Mouse (Mus musculus) kidney, embryonic 15.5 days (tissue): ENCODE measurements at regions not wholly inside any gene's neighbourhood (a gene's known extent, or its start where the extent isn't known, plus 50 kb on each side); places are given as distances from the start of the nearest gene placed in this dataset.

Experiments used
- ATAC-seq: fragments of 200-750 bp; cut with Nextera tagmentation; replicated peaks from 2 replicates; pipeline ENCODE4 v1.8.0; 2017; ENCODE audit warnings: moderate TSS enrichment; ENCODE audit not compliant: low FRiP score
- H3K27ac ChIP-seq: fragments of 300-500 bp; sonication (generic); 2 replicates; pipeline ENCODE4 v1.5.1; 2015; ENCODE audit warnings: mild to moderate bottlenecking, inconsistent platforms
- H3K27me3 ChIP-seq: fragments of 300-500 bp; sonication (generic); 2 replicates; pipeline ENCODE4 v1.6.1; 2015; ENCODE audit warnings: inconsistent platforms
- H3K36me3 ChIP-seq: fragments of 300-500 bp; sonication (generic); 2 replicates; pipeline ENCODE4 v1.6.1; 2015; ENCODE audit warnings: inconsistent platforms
- H3K4me1 ChIP-seq: fragments of 300-500 bp; sonication (generic); 2 replicates; pipeline ENCODE4 v1.6.1; 2015; ENCODE audit warnings: inconsistent platforms
- H3K4me2 ChIP-seq: fragments of 300-500 bp; sonication (generic); 2 replicates; pipeline ENCODE4 v1.6.1; 2015; ENCODE audit warnings: moderate library complexity, mild to moderate bottlenecking, inconsistent platforms
- H3K4me3 ChIP-seq: fragments of 300-500 bp; sonication (generic); replicated peaks from 2 replicates; pipeline ENCODE4 v1.5.1; 2015; ENCODE audit warnings: mild to moderate bottlenecking, inconsistent platforms
- H3K9ac ChIP-seq: fragments of 300-500 bp; sonication (generic); 2 replicates; pipeline ENCODE4 v1.6.1; 2015; ENCODE audit warnings: mild to moderate bottlenecking, inconsistent platforms
- H3K9me3 ChIP-seq: fragments of 300-500 bp; sonication (generic); replicated peaks from 2 replicates; pipeline ENCODE4 v1.6.1; 2016; ENCODE audit warnings: inconsistent platforms
- WGBS: fragments of 180-500 bp; shearing (Covaris S2); methylation state at CpG from one replicate; pipeline ENCODE4 v1.1.7; 2015; ENCODE audit warnings: mixed read lengths; 5-methylcytosine and 5-hydroxymethylcytosine counted together

- Histone ChIP-seq H3K4me3 (no peak overlapping the region), H3K27ac (no peak overlapping the region), H3K4me2 (no peak overlapping the region), H3K36me3 (no peaks in the 10 kb centered on the region), H3K9me3 (no peaks in the 10 kb centered on the region), H3K27me3 (0 out of 2 replicates have a peak, but pooled peaks cover 7% of the 10 kb centered on the region), H3K9ac (no peak overlapping the region), H3K4me1 (no peaks in the 10 kb centered on the region)
- 21% methylated on average over 1 of the region's 1 CpGs for WGBS
- no peak for ATAC-seq
Observed at GRCm38 (mm10) chr4:131132201-131132600, 188.0 kb downstream of the Matn1 start.

GRCm38 (mm10) chr4:131132781-131133180 is 188.6 kb downstream of the Matn1 start:
- 43% methylated on average over 9 of the region's 9 CpGs for WGBS
- Histone ChIP-seq H3K4me3 (no peak overlapping the region), H3K27ac (no peak overlapping the region)

GRCm38 (mm10) chr4:131135841-131136240 is 191.7 kb downstream of the Matn1 start:
- H3K9ac ChIP-seq, result no peak overlapping the region
- no peaks in the 10 kb centered on the region for H3K9me3 ChIP-seq
- H3K36me3 ChIP-seq, result no peaks in the 10 kb centered on the region
- H3K4me2 ChIP-seq, result no peak overlapping the region
- H3K4me3 ChIP-seq, result no peak overlapping the region
- 86% methylated on average over 4 of the region's 4 CpGs for WGBS
- no peak for ATAC-seq
- H3K4me1 ChIP-seq, result no peaks in the 10 kb centered on the region
- H3K27me3 ChIP-seq, result 0 out of 2 replicates have a peak, but pooled peaks cover 7% of the 10 kb centered on the region
- no peak overlapping the region for H3K27ac ChIP-seq

More at GRCm38 (mm10) chr4:131132781-131133180, 188.6 kb downstream of the Matn1 start:
- Histone ChIP-seq H3K27me3 (0 out of 2 replicates have a peak, but pooled peaks cover 7% of the 10 kb centered on the region), H3K4me1 (no peaks in the 10 kb centered on the region), H3K9me3 (no peaks in the 10 kb centered on the region), H3K4me2 (no peak overlapping the region), H3K9ac (no peak overlapping the region), H3K36me3 (no peaks in the 10 kb centered on the region)
- ATAC-seq, result no peak

- Histone ChIP-seq H3K4me3 (no peak overlapping the region), H3K36me3 (no peaks in the 10 kb centered on the region), H3K9ac (no peak overlapping the region), H3K4me2 (no peak overlapping the region), H3K4me1 (no peaks in the 10 kb centered on the region), H3K9me3 (no peaks in the 10 kb centered on the region), H3K27me3 (no peaks in the 10 kb centered on the region), H3K27ac (no peak overlapping the region)
- 79% methylated on average over 13 of the region's 13 CpGs for WGBS
- ATAC-seq, result no peak
Observed at GRCm38 (mm10) chr4:131138891-131139290, 194.7 kb downstream of the Matn1 start.

- no peak for ATAC-seq
- H3K4me3 ChIP-seq, result no peak overlapping the region
- no peaks in the 10 kb centered on the region for H3K27me3 ChIP-seq
- H3K9me3 ChIP-seq, result no peaks in the 10 kb centered on the region
- H3K4me1 ChIP-seq, result no peaks in the 10 kb centered on the region
- no peak overlapping the region for H3K4me2 ChIP-seq
- no peak overlapping the region for H3K27ac ChIP-seq
- 77% methylated on average over 17 of the region's 17 CpGs for WGBS
- no peak overlapping the region for H3K9ac ChIP-seq
- no peaks in the 10 kb centered on the region for H3K36me3 ChIP-seq
Observed at GRCm38 (mm10) chr4:131141890-131142465, 197.8 kb downstream of the Matn1 start.

- 76% methylated on average over 1 of the region's 1 CpGs for WGBS
Observed at GRCm38 (mm10) chr4:131145507-131145906, 201.3 kb downstream of the Matn1 start.

GRCm38 (mm10) chr4:131148042-131148747 is 204.0 kb downstream of the Matn1 start:
- 65% methylated on average over 16 of the region's 16 CpGs for WGBS
- H3K36me3 ChIP-seq, result no peaks in the 10 kb centered on the region

More at GRCm38 (mm10) chr4:131145507-131145906, 201.3 kb downstream of the Matn1 start:
- Histone ChIP-seq H3K36me3 (no peaks in the 10 kb centered on the region), H3K27me3 (no peaks in the 10 kb centered on the region; the same call in 1 of the 2 replicates), H3K4me1 (no peaks in the 10 kb centered on the region), H3K9ac (no peak overlapping the region), H3K4me2 (no peak overlapping the region), H3K4me3 (no peak overlapping the region), H3K9me3 (no peaks in the 10 kb centered on the region), H3K27ac (no peak overlapping the region)
- ATAC-seq, result no peak

GRCm38 (mm10) chr4:131149466-131149865 is 205.3 kb downstream of the Matn1 start:
- Histone ChIP-seq H3K4me3 (no peak overlapping the region), H3K27ac (no peak overlapping the region), H3K9ac (no peak overlapping the region), H3K27me3 (no peaks in the 10 kb centered on the region; the same call in 1 of the 2 replicates), H3K9me3 (no peaks in the 10 kb centered on the region), H3K4me2 (no peak overlapping the region), H3K36me3 (no peaks in the 10 kb centered on the region), H3K4me1 (no peaks in the 10 kb centered on the region)
- ATAC-seq, result no peak
- WGBS, result 78% methylated on average over 5 of the region's 5 CpGs

More at GRCm38 (mm10) chr4:131148042-131148747, 204.0 kb downstream of the Matn1 start:
- H3K9ac ChIP-seq, result no peak overlapping the region
- H3K27me3 ChIP-seq, result no peaks in the 10 kb centered on the region; the same call in 1 of the 2 replicates
- H3K4me2 ChIP-seq, result no peak overlapping the region
- no peaks in the 10 kb centered on the region for H3K4me1 ChIP-seq
- no peaks in the 10 kb centered on the region for H3K9me3 ChIP-seq
- ATAC-seq, result no peak
- no peak overlapping the region for H3K4me3 ChIP-seq
- no peak overlapping the region for H3K27ac ChIP-seq

GRCm38 (mm10) chr4:131159712-131160111 is 215.5 kb downstream of the Matn1 start:
- WGBS, result 59% methylated on average over 5 of the region's 5 CpGs
- no peak overlapping the region for H3K9ac ChIP-seq

GRCm38 (mm10) chr4:131160135-131160534 is 215.9 kb downstream of the Matn1 start:
- ATAC-seq, result no peak

More at GRCm38 (mm10) chr4:131159712-131160111, 215.5 kb downstream of the Matn1 start:
- ATAC-seq, result no peak
- Histone ChIP-seq H3K4me3 (no peak overlapping the region), H3K27me3 (peaks cover 12% of the 10 kb centered on the region), H3K36me3 (no peaks in the 10 kb centered on the region), H3K4me2 (no peak overlapping the region), H3K9me3 (no peaks in the 10 kb centered on the region), H3K4me1 (no peaks in the 10 kb centered on the region), H3K27ac (no peak overlapping the region)

GRCm38 (mm10) chr4:131161501-131161900 is 217.3 kb downstream of the Matn1 start:
- peaks cover 12% of the 10 kb centered on the region for H3K27me3 ChIP-seq
- WGBS, result 58% methylated on average over 9 of the region's 9 CpGs
- H3K4me1 ChIP-seq, result no peaks in the 10 kb centered on the region

More at GRCm38 (mm10) chr4:131160135-131160534, 215.9 kb downstream of the Matn1 start:
- Histone ChIP-seq H3K36me3 (no peaks in the 10 kb centered on the region), H3K4me3 (no peak overlapping the region), H3K4me1 (no peaks in the 10 kb centered on the region), H3K9me3 (no peaks in the 10 kb centered on the region), H3K27ac (no peak overlapping the region), H3K27me3 (peaks cover 12% of the 10 kb centered on the region), H3K4me2 (no peak overlapping the region), H3K9ac (no peak overlapping the region)
- WGBS, result 27% methylated on average over 5 of the region's 5 CpGs

GRCm38 (mm10) chr4:131163782-131164315 is 219.7 kb downstream of the Matn1 start:
- Histone ChIP-seq H3K27ac (no peak overlapping the region), H3K4me2 (no peak overlapping the region), H3K27me3 (peaks cover 8% of the 10 kb centered on the region; the same call in 1 of the 2 replicates), H3K9me3 (no peaks in the 10 kb centered on the region), H3K9ac (no peak overlapping the region), H3K4me1 (no peaks in the 10 kb centered on the region), H3K4me3 (no peak overlapping the region), H3K36me3 (no peaks in the 10 kb centered on the region)
- ATAC-seq, result no peak
- 31% methylated on average over 7 of the region's 7 CpGs for WGBS

More at GRCm38 (mm10) chr4:131161501-131161900, 217.3 kb downstream of the Matn1 start:
- H3K4me2 ChIP-seq, result no peak overlapping the region
- H3K27ac ChIP-seq, result no peak overlapping the region
- no peak overlapping the region for H3K9ac ChIP-seq
- no peak overlapping the region for H3K4me3 ChIP-seq
- no peaks in the 10 kb centered on the region for H3K36me3 ChIP-seq
- H3K9me3 ChIP-seq, result no peaks in the 10 kb centered on the region
- no peak for ATAC-seq
